Mouse (Mus musculus): Measurements from ENCODE around the gene Schip1. TPM values are rescaled to one million over a fixed set of nuclear protein-coding genes. Genes with fewer than 3 reads are reported as not detected.
A peak's percentile ranks its signal among the peaks of the same experiment; 100 is the strongest.

Schip1 gene
- polyA plus RNA-seq, 1 experiment from 2014 or later: 181 TPM

- H3K9ac ChIP-seq (replicated peaks): no peak overlapping the region
- peaks cover 15% of the 10 kb centered on the region for H3K4me1 ChIP-seq
- 9% methylated on average over 7 of the region's 7 CpGs for WGBS
Observed at GRCm38 (mm10) chr3:68282844-68283594, 218.4 kb downstream of the Schip1 start.

GRCm38 (mm10) chr3:68283595-68283991, 219.0 kb downstream of the Schip1 start:
- Histone ChIP-seq H3K9me3 (no peaks in the 10 kb centered on the region), H3K27ac (replicated peaks) (peak overlapping the region; percentile 60), H3K4me3 (no peak overlapping the region), H3K27me3 (no peaks in the 10 kb centered on the region), H3K9ac (replicated peaks) (no peak overlapping the region), H3K36me3 (no peaks in the 10 kb centered on the region), H3K4me1 (peaks cover 15% of the 10 kb centered on the region), H3K4me2 (replicated peaks) (peak overlapping the region; percentile 6; the same call in 1 of the 2 replicates)
- 25% methylated on average over 10 of the region's 10 CpGs for WGBS
- ATAC-seq (replicated peaks): peak; percentile 26; the same call in 1 of the 2 replicates

More at GRCm38 (mm10) chr3:68282844-68283594, 218.4 kb downstream of the Schip1 start:
- Histone ChIP-seq H3K27me3 (no peaks in the 10 kb centered on the region), H3K4me3 (no peak overlapping the region), H3K9me3 (no peaks in the 10 kb centered on the region), H3K4me2 (replicated peaks) (peak overlapping the region; percentile 6; the same call in 1 of the 2 replicates), H3K36me3 (no peaks in the 10 kb centered on the region), H3K27ac (replicated peaks) (peak overlapping the region; percentile 60)
- ATAC-seq (replicated peaks): peak; percentile 73

- no peak overlapping the region for H3K4me3 ChIP-seq
- peaks cover 15% of the 10 kb centered on the region for H3K4me1 ChIP-seq
- H3K27me3 ChIP-seq: no peaks in the 10 kb centered on the region
- H3K36me3 ChIP-seq: no peaks in the 10 kb centered on the region
- no peak overlapping the region for H3K4me2 ChIP-seq (replicated peaks)
- H3K9me3 ChIP-seq: no peaks in the 10 kb centered on the region
- no peak overlapping the region for H3K9ac ChIP-seq (replicated peaks)
- 40% methylated on average over 2 of the region's 2 CpGs for WGBS
- H3K27ac ChIP-seq (replicated peaks): no peak overlapping the region
- ATAC-seq (replicated peaks): peak; percentile 57; the same call in 1 of the 2 replicates
Observed at GRCm38 (mm10) chr3:68284500-68284899, 219.9 kb downstream of the Schip1 start.

- Histone ChIP-seq H3K36me3 (no peaks in the 10 kb centered on the region), H3K27me3 (no peaks in the 10 kb centered on the region), H3K9ac (replicated peaks) (no peak overlapping the region), H3K4me1 (no peaks in the 10 kb centered on the region), H3K4me2 (replicated peaks) (no peak overlapping the region), H3K27ac (replicated peaks) (no peak overlapping the region), H3K9me3 (no peaks in the 10 kb centered on the region), H3K4me3 (no peak overlapping the region)
- ATAC-seq (replicated peaks): no peak
- WGBS: 70% methylated on average over 7 of the region's 7 CpGs
Observed at GRCm38 (mm10) chr3:68296752-68297151, 232.2 kb downstream of the Schip1 start.

GRCm38 (mm10) chr3:68305647-68306046, 241.0 kb downstream of the Schip1 start:
- ATAC-seq (replicated peaks): no peak
- H3K27ac ChIP-seq (replicated peaks): no peak overlapping the region
- WGBS: 49% methylated on average over 1 of the region's 1 CpGs
- no peak overlapping the region for H3K4me2 ChIP-seq (replicated peaks)
- H3K9ac ChIP-seq (replicated peaks): no peak overlapping the region
- no peaks in the 10 kb centered on the region for H3K9me3 ChIP-seq
- no peaks in the 10 kb centered on the region for H3K27me3 ChIP-seq
- no peaks in the 10 kb centered on the region for H3K4me1 ChIP-seq
- no peak overlapping the region for H3K4me3 ChIP-seq
- H3K36me3 ChIP-seq: no peaks in the 10 kb centered on the region

- ATAC-seq (replicated peaks): no peak
- 18% methylated on average over 4 of the region's 4 CpGs for WGBS
Observed at GRCm38 (mm10) chr3:68306726-68307125, 242.1 kb downstream of the Schip1 start.

GRCm38 (mm10) chr3:68325575-68325974, 261.0 kb downstream of the Schip1 start:
- no peaks in the 10 kb centered on the region for H3K4me1 ChIP-seq
- 75% methylated on average over 6 of the region's 6 CpGs for whole genome bisulfite sequencing
- H3K4me2 ChIP-seq (replicated peaks): no peak overlapping the region
- no peaks in the 10 kb centered on the region for H3K27me3 ChIP-seq
- H3K9me3 ChIP-seq: no peaks in the 10 kb centered on the region
- no peak overlapping the region for H3K9ac ChIP-seq (replicated peaks)
- ATAC-seq (replicated peaks): no peak
- no peak overlapping the region for H3K4me3 ChIP-seq
- H3K36me3 ChIP-seq: no peaks in the 10 kb centered on the region
- H3K27ac ChIP-seq (replicated peaks): no peak overlapping the region

More at GRCm38 (mm10) chr3:68306726-68307125, 242.1 kb downstream of the Schip1 start:
- Histone ChIP-seq H3K27ac (replicated peaks) (no peak overlapping the region), H3K27me3 (no peaks in the 10 kb centered on the region), H3K4me3 (no peak overlapping the region), H3K4me2 (replicated peaks) (no peak overlapping the region), H3K36me3 (no peaks in the 10 kb centered on the region), H3K9me3 (no peaks in the 10 kb centered on the region), H3K4me1 (no peaks in the 10 kb centered on the region), H3K9ac (replicated peaks) (no peak overlapping the region)

- Histone ChIP-seq H3K27me3 (no peaks in the 10 kb centered on the region), H3K4me3 (no peak overlapping the region), H3K4me2 (replicated peaks) (no peak overlapping the region), H3K27ac (replicated peaks) (no peak overlapping the region), H3K36me3 (no peaks in the 10 kb centered on the region), H3K4me1 (0 out of 2 replicates have a peak, but pooled peaks cover 4% of the 10 kb centered on the region), H3K9me3 (no peaks in the 10 kb centered on the region), H3K9ac (replicated peaks) (no peak overlapping the region)
- no peak for ATAC-seq (replicated peaks)
- 36% methylated on average over 2 of the region's 2 CpGs for WGBS
Observed at GRCm38 (mm10) chr3:68332515-68332914, 267.9 kb downstream of the Schip1 start.

- Histone ChIP-seq H3K4me1 (0 out of 2 replicates have a peak, but pooled peaks cover 4% of the 10 kb centered on the region), H3K27ac (replicated peaks) (no peak overlapping the region), H3K4me2 (replicated peaks) (no peak overlapping the region), H3K27me3 (no peaks in the 10 kb centered on the region), H3K36me3 (no peaks in the 10 kb centered on the region), H3K9ac (replicated peaks) (no peak overlapping the region), H3K9me3 (no peaks in the 10 kb centered on the region), H3K4me3 (no peak overlapping the region)
- ATAC-seq (replicated peaks): no peak
- WGBS: 97% methylated on average over 4 of the region's 4 CpGs
Observed at GRCm38 (mm10) chr3:68335501-68335900, 270.9 kb downstream of the Schip1 start.

- 85% methylated on average over 6 of the region's 6 CpGs for WGBS
- Histone ChIP-seq H3K4me2 (replicated peaks) (no peak overlapping the region), H3K9me3 (no peaks in the 10 kb centered on the region), H3K9ac (replicated peaks) (no peak overlapping the region), H3K4me1 (peaks cover 6% of the 10 kb centered on the region; the same call in 1 of the 2 replicates), H3K27me3 (no peaks in the 10 kb centered on the region), H3K36me3 (no peaks in the 10 kb centered on the region), H3K4me3 (no peak overlapping the region), H3K27ac (replicated peaks) (no peak overlapping the region)
- ATAC-seq (replicated peaks): no peak
Observed at GRCm38 (mm10) chr3:68350624-68351023, 286.0 kb downstream of the Schip1 start.

- H3K4me2 ChIP-seq (replicated peaks): no peak overlapping the region
- H3K4me3 ChIP-seq: no peak overlapping the region
- H3K27ac ChIP-seq (replicated peaks): no peak overlapping the region
- H3K9ac ChIP-seq (replicated peaks): no peak overlapping the region
- H3K36me3 ChIP-seq: no peaks in the 10 kb centered on the region
- H3K9me3 ChIP-seq: no peaks in the 10 kb centered on the region
- ATAC-seq (replicated peaks): no peak
- no peaks in the 10 kb centered on the region for H3K27me3 ChIP-seq
- peaks cover 6% of the 10 kb centered on the region; the same call in 1 of the 2 replicates for H3K4me1 ChIP-seq
- WGBS: 49% methylated on average over 3 of the region's 3 CpGs
Observed at GRCm38 (mm10) chr3:68351461-68351860, 286.9 kb downstream of the Schip1 start.

- WGBS: 74% methylated on average over 7 of the region's 7 CpGs
- ATAC-seq (replicated peaks): peak; percentile 70; the same call in 1 of the 2 replicates
- no peaks in the 10 kb centered on the region for H3K36me3 ChIP-seq
- no peaks in the 10 kb centered on the region for H3K9me3 ChIP-seq
- peaks cover 6% of the 10 kb centered on the region; the same call in 1 of the 2 replicates for H3K4me1 ChIP-seq
- H3K27me3 ChIP-seq: no peaks in the 10 kb centered on the region
- peak overlapping the region; percentile 33; the same call in 1 of the 2 replicates for H3K27ac ChIP-seq (replicated peaks)
- no peak overlapping the region for H3K9ac ChIP-seq (replicated peaks)
- H3K4me2 ChIP-seq (replicated peaks): no peak overlapping the region
- no peak overlapping the region for H3K4me3 ChIP-seq
Observed at GRCm38 (mm10) chr3:68352961-68353360, 288.4 kb downstream of the Schip1 start.

All from forebrain, embryonic 15.5 days (tissue).